Mouse (Mus musculus): ENCODE measurements at regions not wholly inside any gene's neighbourhood (a gene's known extent, or its start where the extent isn't known, plus 50 kb on each side); places are given as distances from the start of the nearest gene placed in this dataset.

- H3K4me1 ChIP-seq (ENCODE audit: control insufficient read depth in 1 of 2, insufficient read depth in 2 of 2, low read length in 2 of 2) = no peaks in the 10 kb centered on the region
These were observed 269.4 kb upstream of the Rnaseh2b start for GRCm38 (mm10) chr14:62023022-62023421.

GRCm38 (mm10) chr14:62027751-62028279, 264.6 kb upstream of the Rnaseh2b start:
- Histone ChIP-seq H3K27me3 (ENCODE audit: control insufficient read depth in 1 of 2, insufficient read depth in 2 of 2, low read length in 2 of 2) (peaks cover 2% of the 10 kb centered on the region in 2 experiments), H3K9ac (ENCODE audit: control insufficient read depth, low read depth, low read length, poor library complexity, severe bottlenecking) (no peak overlapping the region), H3K4me3 (ENCODE audit: control insufficient read depth in 1 of 2, insufficient read depth in 1 of 2, low read depth in 2 of 2, low read length in 2 of 2) (no peak overlapping the region), H3K27ac (ENCODE audit: control insufficient read depth, low read depth, low read length) (no peak overlapping the region), H3K4me1 (ENCODE audit: control insufficient read depth in 1 of 2, insufficient read depth in 2 of 2, low read length in 2 of 2) (no peaks in the 10 kb centered on the region), H3K36me3 (ENCODE audit: control insufficient read depth in 1 of 2, insufficient read depth in 2 of 2, low read length in 2 of 2) (no peaks in the 10 kb centered on the region), H3K79me2 (ENCODE audit: control insufficient read depth, insufficient read depth, low read length, poor library complexity) (no peaks in the 10 kb centered on the region), H3K9me3 (replicated peaks; ENCODE audit: insufficient read depth, low read length) (no peaks in the 10 kb centered on the region)
- TF ChIP-seq MYC (IDR thresholded peaks at IDR 0.05; ENCODE audit: low read depth, low read length) = no peak
- no peak for TF ChIP-seq SMC3 (IDR thresholded peaks at IDR 0.05; ENCODE audit: low read depth, low read length)
- no peak for TF ChIP-seq UBTF (IDR thresholded peaks at IDR 0.05; ENCODE audit: borderline replicate concordance, insufficient read depth, low read depth, low read length)
- no peak for TF ChIP-seq USF1 (IDR thresholded peaks at IDR 0.05; ENCODE audit: low read depth, low read length)
- no peak for TF ChIP-seq TAL1 (IDR thresholded peaks at IDR 0.05; ENCODE audit: low read length)
- no peak for TF ChIP-seq SIN3A (IDR thresholded peaks at IDR 0.05; ENCODE audit: low read length)
- no peak for TF ChIP-seq MYB (IDR thresholded peaks at IDR 0.05; ENCODE audit: low read depth, low read length)
- TF ChIP-seq POLR2AphosphoS2 (IDR thresholded peaks at IDR 0.05; ENCODE audit: low read length) = no peak
- TF ChIP-seq NRF1 (IDR thresholded peaks at IDR 0.05; ENCODE audit: insufficient read depth, low read depth, low read length, poor library complexity, severe bottlenecking) = no peak
- TF ChIP-seq ZC3H11A (IDR thresholded peaks at IDR 0.05; ENCODE audit: low read depth, low read length) = no peak
- no peak for DNase-seq (ENCODE audit: low read depth, low spot score)

More at GRCm38 (mm10) chr14:62023022-62023421, 269.4 kb upstream of the Rnaseh2b start:
- H3K79me2 ChIP-seq (ENCODE audit: control insufficient read depth, insufficient read depth, low read length, poor library complexity) = no peaks in the 10 kb centered on the region
- H3K27me3 ChIP-seq (ENCODE audit: control insufficient read depth in 1 of 2, insufficient read depth in 2 of 2, low read length in 2 of 2) = no peaks in the 10 kb centered on the region
- no peaks in the 10 kb centered on the region for H3K36me3 ChIP-seq (ENCODE audit: control insufficient read depth in 1 of 2, insufficient read depth in 2 of 2, low read length in 2 of 2)
- no peak overlapping the region for H3K27ac ChIP-seq (ENCODE audit: control insufficient read depth, low read depth, low read length)
- no peak overlapping the region for H3K9ac ChIP-seq (ENCODE audit: control insufficient read depth, low read depth, low read length, poor library complexity, severe bottlenecking)
- TF ChIP-seq CHD1 (IDR thresholded peaks at IDR 0.05; ENCODE audit: low read depth, low read length) (no peak), MYB (IDR thresholded peaks at IDR 0.05; ENCODE audit: low read depth, low read length) (no peak), E2F4 (IDR thresholded peaks at IDR 0.05; ENCODE audit: borderline replicate concordance, low read depth, low read length) (no peak), EP300 (IDR thresholded peaks at IDR 0.05; ENCODE audit: low read depth in 1 of 2, low read length in 2 of 2) (no peak), TBP (IDR thresholded peaks at IDR 0.05; ENCODE audit: low read depth, low read length) (no peak), RAD21 (IDR thresholded peaks at IDR 0.05; ENCODE audit: low read depth, low read length) (no peak), CTCF (IDR thresholded peaks at IDR 0.05 in 2 of 3, conservative IDR thresholded peaks at IDR 0.05 in 1 of 3; ENCODE audit: control insufficient read depth in 1 of 3, insufficient read depth in 1 of 3, low read depth in 2 of 3, low read length in 3 of 3, poor library complexity in 1 of 3, severe bottlenecking in 1 of 3) (no peak), MXI1 (IDR thresholded peaks at IDR 0.05; ENCODE audit: low read depth, low read length) (no peak), TCF12 (IDR thresholded peaks at IDR 0.05; ENCODE audit: low read depth, low read length) (no peak), GABPA (IDR thresholded peaks at IDR 0.05; ENCODE audit: low read depth, low read length) (no peak), USF2 (IDR thresholded peaks at IDR 0.05; ENCODE audit: borderline replicate concordance in 1 of 2, insufficient read depth in 1 of 2, low read depth in 1 of 2, low read length in 2 of 2) (no peak), CHD2 (IDR thresholded peaks at IDR 0.05; ENCODE audit: low read length) (no peak), JUND (IDR thresholded peaks at IDR 0.05; ENCODE audit: low read depth, low read length) (no peak), SIN3A (IDR thresholded peaks at IDR 0.05; ENCODE audit: low read length) (no peak), ZMIZ1 (IDR thresholded peaks at IDR 0.05; ENCODE audit: low read depth, low read length) (no peak), POLR2AphosphoS5 (IDR thresholded peaks at IDR 0.05; ENCODE audit: borderline replicate concordance, low read depth, low read length) (no peak), MAFK (IDR thresholded peaks at IDR 0.05; ENCODE audit: borderline replicate concordance, low read depth, low read length) (no peak), MYC (IDR thresholded peaks at IDR 0.05; ENCODE audit: low read depth, low read length) (no peak), BHLHE40 (IDR thresholded peaks at IDR 0.05; ENCODE audit: borderline replicate concordance, low read depth, low read length) (no peak)
- DNase-seq (ENCODE audit: low read depth, low spot score) = no peak
- no peaks in the 10 kb centered on the region for H3K9me3 ChIP-seq (replicated peaks; ENCODE audit: insufficient read depth, low read length)
- no peak overlapping the region for H3K4me3 ChIP-seq (ENCODE audit: control insufficient read depth in 1 of 2, insufficient read depth in 1 of 2, low read depth in 2 of 2, low read length in 2 of 2)

All from MEL (cell line).